Mouse (Mus musculus) natural killer cell, adult 2 months (primary cell): ENCODE data around the gene Olfr1378.

Experiments
- DNase-seq, 2 experiments: peaks; one replicate each; pipeline ENCODE4 v3.0.0; 2022; ENCODE audit warnings: low spot score in 2 of 2

Olfr1378 gene

GRCm38 (mm10) chr11:50966230-50966629, at the start of gene Olfr1378:
Olfr1378 (plus strand) TSS chr11:50966530.
- DNase-seq, result no peak

GRCm38 (mm10) chr11:50930469-50931014, 35.8 kb upstream of the Olfr1378 start:
- no peak for DNase-seq

- no peak for DNase-seq
Observed at GRCm38 (mm10) chr11:50931021-50931420, 35.3 kb upstream of the Olfr1378 start.

GRCm38 (mm10) chr11:50931451-50931866, 34.9 kb upstream of the Olfr1378 start, which contains the start of gene Zfp354b:
Zfp354b (minus strand) TSS chr11:50931633.
- DNase-seq, result peak in 1 of 2 experiments; percentile 17

- DNase-seq, result no peak
Observed at GRCm38 (mm10) chr11:50932040-50932439, 34.3 kb upstream of the Olfr1378 start.

- DNase-seq, result no peak
Observed at GRCm38 (mm10) chr11:50938435-50938834, 27.9 kb upstream of the Olfr1378 start.

GRCm38 (mm10) chr11:50939621-50940366, 26.5 kb upstream of the Olfr1378 start:
- no peak for DNase-seq

- no peak for DNase-seq
Observed at GRCm38 (mm10) chr11:50942386-50942785, 23.9 kb upstream of the Olfr1378 start.

- no peak for DNase-seq
Observed at GRCm38 (mm10) chr11:50943506-50943905, 22.8 kb upstream of the Olfr1378 start, which contains the start of gene 4933414I15Rik. 4933414I15Rik (minus strand) TSS chr11:50943765.

- no peak for DNase-seq
Observed at GRCm38 (mm10) chr11:50952290-50952689, 14.0 kb upstream of the Olfr1378 start.

GRCm38 (mm10) chr11:50953665-50954064, 12.7 kb upstream of the Olfr1378 start, which contains the start of gene Prop1:
Prop1 (minus strand) TSS chr11:50953765.
- no peak for DNase-seq

GRCm38 (mm10) chr11:50964886-50965285, 1.4 kb upstream of the Olfr1378 start:
- DNase-seq, result no peak

GRCm38 (mm10) chr11:50977216-50977615, 10.9 kb downstream of the Olfr1378 start:
- DNase-seq, result no peak

GRCm38 (mm10) chr11:50981667-50982066, 15.3 kb downstream of the Olfr1378 start, which contains the start of gene Olfr1377:
Olfr1377 (plus strand) TSS chr11:50981967.
- DNase-seq, result no peak

GRCm38 (mm10) chr11:51003296-51003695, 37.0 kb downstream of the Olfr1378 start, which contains the start of gene Olfr51:
Olfr51 (plus strand) TSS chr11:51003596.
- no peak for DNase-seq

- no peak for DNase-seq
Observed at GRCm38 (mm10) chr11:51011821-51012220, 45.5 kb downstream of the Olfr1378 start.

GRCm38 (mm10) chr11:51013936-51014335, 47.6 kb downstream of the Olfr1378 start, which contains the start of gene Olfr54:
Olfr54 (plus strand) TSS chr11:51014236.
- DNase-seq, result no peak

- no peak for DNase-seq
Observed at GRCm38 (mm10) chr11:51016341-51016740, 50.0 kb downstream of the Olfr1378 start.
